Mouse (Mus musculus) liver, postnatal 0 days (tissue): ENCODE measurements around the gene Rin2.

ENCODE experiments used
- CTCF ChIP-seq: sonication (generic); IDR thresholded peaks from 2 replicates; pipeline ENCODE4 v1.5.1; 2016; ENCODE audit warnings: antibody characterized with exemption, low read depth
- EP300 ChIP-seq: IDR thresholded peaks from 2 replicates; pipeline ENCODE4 v1.6.1; 2016; ENCODE audit warnings: antibody characterized with exemption, low read depth, mild to moderate bottlenecking

DNA sequence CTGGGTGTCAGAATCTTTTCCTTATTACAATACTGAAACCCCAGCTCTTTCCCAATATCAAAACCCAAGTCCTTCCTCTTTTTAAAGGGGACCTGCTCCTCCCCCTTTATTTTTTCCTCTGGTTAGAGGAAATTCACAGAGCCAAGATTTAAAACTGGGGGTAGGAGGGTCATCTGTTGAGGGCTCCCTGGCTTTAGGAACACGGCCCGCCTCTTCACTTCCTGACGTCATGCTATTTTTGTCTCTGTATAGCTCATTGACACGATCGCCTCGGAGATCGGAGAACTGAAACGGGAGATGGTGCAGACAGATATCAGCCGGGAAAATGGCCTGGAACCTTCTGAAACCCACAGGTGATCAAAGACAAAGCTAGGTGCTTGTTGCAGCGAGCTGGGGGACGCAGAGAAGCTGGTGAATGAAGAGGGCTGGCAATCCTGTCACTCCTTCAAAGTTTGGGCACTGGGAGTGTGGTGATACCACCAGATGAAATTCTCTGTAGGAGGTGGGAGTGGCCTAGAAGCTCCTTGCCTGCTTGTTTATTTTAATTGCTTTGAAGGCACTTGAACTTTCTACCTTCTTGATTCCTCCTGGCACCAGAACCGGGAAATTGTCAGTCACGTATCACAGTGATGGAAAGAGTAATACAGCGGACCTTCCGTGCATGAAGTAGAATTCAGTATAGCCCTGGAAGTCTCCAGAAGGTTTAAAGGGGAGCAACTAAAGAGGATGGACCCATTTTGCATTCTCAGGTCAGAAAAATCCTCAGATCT lies 147.2 kb downstream of the Rin2 start:
- TF ChIP-seq CTCF: no peak
- no peak for TF ChIP-seq EP300
